Mouse (Mus musculus): ENCODE measurements around the gene Tesc. TPM values are rescaled to one million over a fixed set of nuclear protein-coding genes. Genes with fewer than 3 reads are reported as not detected.

The Tesc gene
- total and polyA plus RNA-seq, 2 experiments from 2014 or later, result 3.8 to 6.9 TPM

- Histone ChIP-seq H3K27ac (peak overlapping the region; percentile 45; the same call in 1 of the 2 replicates), H3K4me1 (ENCODE audit: insufficient read depth, low read length) (peaks cover 4% of the 10 kb centered on the region; the same call in 1 of the 2 replicates), H3K36me3 (ENCODE audit: insufficient read depth, low read length) (peaks cover 10% of the 10 kb centered on the region; the same call in 1 of the 2 replicates), H3K27me3 (ENCODE audit: insufficient read depth, low read length) (no peaks in the 10 kb centered on the region), H3K4me3 (ENCODE audit: low read length) (no peak overlapping the region), H3K9ac (replicated peaks; ENCODE audit: low read length) (no peak overlapping the region), H3K4me2 (ENCODE audit: low read depth, low read length) (no peak overlapping the region), H3K9me3 (ENCODE audit: low read length) (no peaks in the 10 kb centered on the region)
- peak; percentile 64 for DNase-seq (ENCODE audit: low spot score)
- WGBS, result 40% methylated on average over 15 of the region's 15 CpGs
- no peak for TF ChIP-seq CTCF (IDR thresholded peaks at IDR 0.05; ENCODE audit: low read depth)
- 0 out of 2 replicates have a peak, but pooled peaks have one; percentile 18 for ATAC-seq
Measured at GRCm38 (mm10) chr5:118073213-118073773, 45.8 kb downstream of the Tesc start.

DNA sequence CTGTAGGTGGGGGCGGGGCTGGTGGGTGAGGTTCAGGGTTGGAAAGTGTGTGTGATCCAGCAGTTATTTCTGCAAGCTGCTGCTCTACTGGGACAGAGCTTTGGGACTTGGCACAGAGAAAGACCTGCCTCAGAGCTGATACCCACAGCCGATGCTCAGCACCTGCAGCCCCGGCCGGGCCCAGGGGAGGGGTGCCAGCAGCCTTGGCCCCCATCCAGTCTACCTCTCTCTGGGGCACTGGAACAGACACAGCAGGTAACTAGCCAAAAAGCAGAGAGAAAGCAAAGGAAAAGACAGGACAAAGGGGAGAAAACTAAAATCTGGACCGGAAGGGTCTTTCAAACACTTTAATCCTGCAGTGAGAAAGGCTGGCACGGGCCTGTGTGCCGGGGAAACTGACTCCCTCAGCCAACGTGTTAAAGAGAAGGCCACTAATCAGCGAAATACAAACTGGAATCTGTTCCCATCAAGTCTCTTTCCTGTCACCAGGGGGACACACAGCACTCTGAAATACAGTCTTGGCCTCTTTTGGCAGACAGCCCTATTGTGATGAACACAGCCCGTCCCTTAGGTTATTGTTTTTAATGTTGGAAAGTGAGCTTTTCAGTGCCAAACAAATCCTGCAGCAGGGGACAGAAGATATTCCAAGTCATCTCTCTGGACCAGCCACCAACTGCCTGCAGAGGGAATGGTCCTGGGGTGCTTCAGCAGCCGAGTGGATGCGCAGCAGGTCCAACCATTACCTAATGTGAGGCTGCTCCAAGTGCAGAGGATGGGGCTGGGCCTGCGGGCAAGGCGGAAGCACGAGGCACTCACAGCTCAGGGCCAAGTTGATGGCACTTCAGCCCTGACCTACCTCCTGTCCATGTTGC, 49.4 kb downstream of the Tesc start:
- peaks cover 21% of the 10 kb centered on the region for H3K4me1 ChIP-seq (ENCODE audit: insufficient read depth, low read length)
- 0 out of 2 replicates have a peak, but pooled peaks cover 2% of the 10 kb centered on the region for H3K36me3 ChIP-seq (ENCODE audit: insufficient read depth, low read length)
- peak; percentile 33; the same call in 1 of the 2 replicates for ATAC-seq
- 29% methylated on average over 15 of the region's 15 CpGs for WGBS
- H3K9me3 ChIP-seq (ENCODE audit: low read length), result no peaks in the 10 kb centered on the region
- peak; percentile 78 for DNase-seq (ENCODE audit: low spot score)
- peak; percentile 59 for TF ChIP-seq CTCF (IDR thresholded peaks at IDR 0.05; ENCODE audit: low read depth)
- H3K4me3 ChIP-seq (ENCODE audit: low read length), result no peak overlapping the region
- H3K27me3 ChIP-seq (ENCODE audit: insufficient read depth, low read length), result no peaks in the 10 kb centered on the region
- H3K4me2 ChIP-seq (ENCODE audit: low read depth, low read length), result no peak overlapping the region
- H3K27ac ChIP-seq, result peak overlapping the region; percentile 42
- H3K9ac ChIP-seq (replicated peaks; ENCODE audit: low read length), result peak overlapping the region; percentile 10; the same call in 1 of the 2 replicates

GRCm38 (mm10) chr5:118078550-118078949, 51.0 kb downstream of the Tesc start:
- Histone ChIP-seq H3K9me3 (ENCODE audit: low read length) (no peaks in the 10 kb centered on the region), H3K4me2 (ENCODE audit: low read depth, low read length) (no peak overlapping the region), H3K27me3 (ENCODE audit: insufficient read depth, low read length) (no peaks in the 10 kb centered on the region), H3K9ac (replicated peaks; ENCODE audit: low read length) (no peak overlapping the region), H3K27ac (no peak overlapping the region), H3K36me3 (ENCODE audit: insufficient read depth, low read length) (no peaks in the 10 kb centered on the region), H3K4me1 (ENCODE audit: insufficient read depth, low read length) (peaks cover 29% of the 10 kb centered on the region), H3K4me3 (ENCODE audit: low read length) (no peak overlapping the region)
- TF ChIP-seq CTCF (IDR thresholded peaks at IDR 0.05; ENCODE audit: low read depth), result no peak
- no peak for ATAC-seq
- no peak for DNase-seq (ENCODE audit: low spot score)
- 87% methylated on average over 6 of the region's 6 CpGs for WGBS

- no peak for DNase-seq (ENCODE audit: low spot score)
- no peak for ATAC-seq
- no peaks in the 10 kb centered on the region for H3K36me3 ChIP-seq (ENCODE audit: insufficient read depth, low read length)
- H3K9me3 ChIP-seq (ENCODE audit: low read length), result no peaks in the 10 kb centered on the region
- H3K27ac ChIP-seq, result no peak overlapping the region
- no peaks in the 10 kb centered on the region for H3K27me3 ChIP-seq (ENCODE audit: insufficient read depth, low read length)
- no peak for TF ChIP-seq CTCF (IDR thresholded peaks at IDR 0.05; ENCODE audit: low read depth)
- no peak overlapping the region for H3K9ac ChIP-seq (replicated peaks; ENCODE audit: low read length)
- peaks cover 36% of the 10 kb centered on the region for H3K4me1 ChIP-seq (ENCODE audit: insufficient read depth, low read length)
- 40% methylated on average over 6 of the region's 6 CpGs for WGBS
- H3K4me2 ChIP-seq (ENCODE audit: low read depth, low read length), result no peak overlapping the region
- no peak overlapping the region for H3K4me3 ChIP-seq (ENCODE audit: low read length)
Measured at GRCm38 (mm10) chr5:118079354-118079753, 51.8 kb downstream of the Tesc start.

DNA sequence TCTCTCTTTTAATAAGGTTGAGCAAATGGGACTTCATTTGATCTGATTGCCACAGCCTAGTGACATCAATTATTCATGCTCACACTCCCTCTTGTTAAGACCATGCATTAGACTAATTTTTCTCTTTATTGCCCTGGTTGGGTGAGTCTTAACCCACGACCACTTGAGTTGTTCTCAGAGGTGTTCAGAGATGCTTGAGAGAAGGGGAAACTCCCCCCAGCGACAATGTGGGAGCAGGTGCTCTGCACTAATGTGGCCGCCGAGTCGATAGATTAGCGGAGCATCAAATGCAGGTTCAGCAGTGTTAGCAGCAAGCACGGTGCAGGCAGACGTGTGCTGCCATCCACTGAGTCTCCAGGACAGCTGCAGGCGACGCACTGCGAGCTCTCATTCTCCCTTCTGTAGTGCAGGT, 52.3 kb downstream of the Tesc start:
- H3K9me3 ChIP-seq (ENCODE audit: low read length), result no peaks in the 10 kb centered on the region
- H3K4me3 ChIP-seq (ENCODE audit: low read length), result no peak overlapping the region
- H3K9ac ChIP-seq (replicated peaks; ENCODE audit: low read length), result no peak overlapping the region
- ATAC-seq, result no peak
- peak; percentile 53 for DNase-seq (ENCODE audit: low spot score)
- peaks cover 41% of the 10 kb centered on the region for H3K4me1 ChIP-seq (ENCODE audit: insufficient read depth, low read length)
- 0 out of 2 replicates have a peak overlapping the region, but pooled peaks have one; percentile 20 for H3K27ac ChIP-seq
- no peak overlapping the region for H3K4me2 ChIP-seq (ENCODE audit: low read depth, low read length)
- no peaks in the 10 kb centered on the region for H3K36me3 ChIP-seq (ENCODE audit: insufficient read depth, low read length)
- peak; percentile 32 for TF ChIP-seq CTCF (IDR thresholded peaks at IDR 0.05; ENCODE audit: low read depth)
- WGBS, result 33% methylated on average over 11 of the region's 11 CpGs
- H3K27me3 ChIP-seq (ENCODE audit: insufficient read depth, low read length), result no peaks in the 10 kb centered on the region

DNA sequence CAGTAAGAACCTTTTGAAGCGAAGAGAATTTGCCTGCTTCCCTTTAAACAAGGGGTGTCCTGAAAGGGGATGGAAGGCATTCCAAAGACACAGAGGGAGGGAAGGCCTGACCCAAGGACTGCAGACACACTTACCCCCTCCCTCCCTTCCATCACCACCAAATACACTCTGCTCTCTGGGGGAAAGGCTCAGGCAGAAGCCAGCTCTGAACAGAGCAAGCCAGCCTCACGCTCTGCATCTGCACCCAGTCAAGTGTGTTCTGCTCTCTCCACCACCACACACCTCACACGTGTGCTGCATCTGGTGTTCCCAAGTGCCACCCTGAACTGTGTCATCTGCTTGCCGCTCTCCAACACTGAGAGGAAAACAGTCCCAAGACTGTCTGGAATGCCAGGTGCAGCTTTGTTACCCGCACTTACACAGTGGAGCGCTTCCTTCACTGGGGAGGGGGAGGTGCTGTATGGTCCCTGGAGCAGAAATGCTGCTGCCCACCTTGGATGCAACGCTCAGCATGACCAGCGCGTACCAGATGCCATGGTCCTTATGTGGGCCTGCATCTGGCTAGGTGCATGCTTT, 53.9 kb downstream of the Tesc start:
- 70% methylated on average over 9 of the region's 9 CpGs for whole genome bisulfite sequencing
- Histone ChIP-seq H3K9me3 (ENCODE audit: low read length) (no peaks in the 10 kb centered on the region), H3K4me3 (ENCODE audit: low read length) (no peak overlapping the region), H3K27me3 (ENCODE audit: insufficient read depth, low read length) (no peaks in the 10 kb centered on the region), H3K27ac (no peak overlapping the region), H3K36me3 (ENCODE audit: insufficient read depth, low read length) (no peaks in the 10 kb centered on the region), H3K4me1 (ENCODE audit: insufficient read depth, low read length) (peaks cover 46% of the 10 kb centered on the region), H3K4me2 (ENCODE audit: low read depth, low read length) (no peak overlapping the region), H3K9ac (replicated peaks; ENCODE audit: low read length) (no peak overlapping the region)
- no peak for ATAC-seq
- TF ChIP-seq CTCF (IDR thresholded peaks at IDR 0.05; ENCODE audit: low read depth), result no peak
- no peak for DNase-seq (ENCODE audit: low spot score)
